Mouse (Mus musculus): ENCODE data around the gene Usp22.

Usp22 gene

GRCm38 (mm10) chr11:61109707-61110106 lies 65.1 kb downstream of the Usp22 start:
- in situ Hi-C loops (cut with MboI; ENCODE audit: low sequenced_read_pairs) = no loop called here

DNA sequence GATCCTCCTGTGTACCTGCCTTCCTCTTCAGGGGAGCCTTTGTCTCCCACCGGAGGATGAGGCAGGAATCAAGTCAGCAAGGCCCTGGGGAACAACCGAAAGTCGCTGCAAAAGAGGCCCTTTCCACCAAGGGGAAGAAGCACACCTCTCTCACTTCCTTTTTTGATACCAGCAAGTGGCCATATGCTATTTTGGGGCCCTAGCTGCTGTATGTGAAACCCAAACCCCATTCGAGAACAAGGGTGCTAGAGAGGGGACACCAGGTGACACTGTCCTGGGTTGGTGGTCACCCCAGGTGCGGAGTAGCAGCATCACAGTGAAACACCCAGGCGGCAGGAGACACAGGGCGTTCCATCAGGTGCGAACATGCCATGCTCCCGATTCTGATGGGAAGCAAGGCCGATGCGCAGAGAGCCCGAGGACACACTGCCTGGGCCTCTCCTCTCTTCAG lies 65.9 kb downstream of the Usp22 start:
- in situ Hi-C loops (cut with MboI; ENCODE audit: low sequenced_read_pairs) = no loop called here

- in situ Hi-C loops (cut with MboI; ENCODE audit: low sequenced_read_pairs) = no loop called here
Observed at GRCm38 (mm10) chr11:61104241-61104901, 70.5 kb downstream of the Usp22 start.

GRCm38 (mm10) chr11:61102397-61103339 lies 72.2 kb downstream of the Usp22 start:
- in situ Hi-C loops (cut with MboI; ENCODE audit: low sequenced_read_pairs) = no loop called here

Measured in CH12F3 (cell line).